Mouse (Mus musculus) adrenal gland, postnatal 4 days (tissue): ENCODE data around the gene Tex38. TPM values are rescaled to one million over a fixed set of nuclear protein-coding genes. Genes with fewer than 3 reads are reported as not detected.
A peak's percentile ranks its signal among the peaks of the same experiment; 100 is the strongest.

ENCODE experiments used
- DNase-seq, 2 experiments: peaks; one replicate each; pipeline ENCODE4 v3.0.0; 2021 to 2022; ENCODE audit warnings: low spot score in 2 of 2, mixed read lengths in 2 of 2
- long read RNA-seq, 2 experiments: library from polyadenylated mRNA; stranded (forward); transcript quantifications; one replicate each; pipeline ENCODE4 v2.0.0; 2021
- total RNA-seq, 2 experiments: library from RNA; stranded (reverse); gene quantifications; 2 replicates each; pipeline ENCODE4 v1.2.3; 2021

Gene Tex38
- 1 to 10 TPM; 2.4 to 2.5 TPM for total RNA-seq
- long read RNA-seq, experiment 1, partial matches to known transcripts, result 0 of 2 reads
- long read RNA-seq, experiment 1, other reads (novel, unspliced or antisense), result 2 of 2 reads
- long read RNA-seq, experiment 2, partial matches to known transcripts, result 0 of 1 reads
- long read RNA-seq, experiment 2, other reads (novel, unspliced or antisense), result 1 of 1 reads

DNA sequence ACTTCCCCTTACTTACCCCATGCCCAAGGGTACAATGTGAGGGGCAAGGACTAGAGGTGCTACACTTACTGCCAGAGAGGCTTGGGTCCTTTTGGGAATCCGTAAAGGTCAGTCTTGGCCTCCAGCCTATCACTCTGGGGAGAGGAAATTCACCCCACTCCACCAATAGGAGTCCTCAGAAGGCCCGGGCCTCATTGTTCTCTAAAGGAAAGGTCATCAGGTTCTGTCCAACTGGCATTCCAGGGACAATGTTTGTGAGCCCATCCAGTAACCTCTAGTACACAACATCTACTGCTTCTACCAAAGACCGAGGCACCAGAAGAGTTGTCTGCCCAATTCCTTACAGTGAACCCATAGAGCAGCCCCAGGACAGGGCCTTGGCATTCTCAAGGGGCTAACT, at the start of gene Tex38:
Gene Tex38 (minus strand): TSS at position 101 of the 400 bp plus-strand sequence.
- no peak for DNase-seq

DNA sequence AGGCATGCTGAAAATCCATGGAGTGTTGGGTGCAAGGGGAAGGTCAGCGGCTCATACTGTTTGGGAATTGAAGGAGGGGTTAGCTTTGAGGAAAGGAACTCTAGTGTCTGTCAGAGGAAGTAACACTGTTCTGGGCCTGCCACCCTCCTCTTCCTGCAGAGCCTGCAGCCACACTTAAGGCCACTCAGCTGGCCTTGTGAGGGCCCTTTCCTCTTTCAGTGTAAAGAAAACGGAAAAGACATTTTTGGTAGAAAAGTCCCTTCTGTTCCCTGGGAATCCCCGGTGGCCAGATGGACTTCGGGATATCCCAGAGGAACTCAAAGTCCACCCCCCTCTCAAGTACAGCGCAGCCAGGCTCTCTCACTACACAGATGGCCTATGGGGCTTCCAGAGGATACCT, 49.7 kb upstream of the Tex38 start:
- no peak for DNase-seq

- DNase-seq, result no peak
These were observed 47.7 kb upstream of the Tex38 start for GRCm38 (mm10) chr4:115828572-115828902.

GRCm38 (mm10) chr4:115827888-115828571, 47.2 kb upstream of the Tex38 start, which contains the start of gene Mob3c:
TSS of gene Mob3c (plus strand) at chr4:115828092.
- peak; percentile 57 to 75 for DNase-seq

- no peak for DNase-seq
These were observed 46.7 kb upstream of the Tex38 start for GRCm38 (mm10) chr4:115827535-115827887.

- DNase-seq, result no peak
These were observed 46.2 kb upstream of the Tex38 start for GRCm38 (mm10) chr4:115827066-115827465.

- no peak for DNase-seq
These were observed 44.5 kb upstream of the Tex38 start for GRCm38 (mm10) chr4:115825271-115825670.

GRCm38 (mm10) chr4:115824178-115824577, 43.4 kb upstream of the Tex38 start:
- no peak for DNase-seq

GRCm38 (mm10) chr4:115821928-115822327, 41.1 kb upstream of the Tex38 start:
- DNase-seq, result no peak

DNA sequence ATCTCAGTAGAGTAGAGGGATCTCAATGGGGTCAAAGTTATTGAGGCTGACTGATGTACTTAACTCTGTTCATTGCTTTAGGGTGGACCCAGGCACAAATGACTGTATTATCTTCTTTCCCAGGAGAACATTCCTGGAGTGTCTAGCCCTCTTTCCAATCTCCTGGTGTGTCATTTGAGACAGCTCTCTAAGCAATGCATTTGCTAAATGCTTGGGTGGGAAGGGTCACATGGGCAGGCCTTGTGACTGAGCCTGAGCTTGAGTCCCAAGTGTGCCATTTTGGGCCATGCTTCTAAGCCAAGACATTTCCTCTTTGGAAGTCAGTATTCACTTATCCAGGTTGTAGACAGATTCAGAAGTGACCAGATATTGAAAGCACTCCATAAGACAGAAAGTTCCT, 40.6 kb upstream of the Tex38 start:
- no peak for DNase-seq

- DNase-seq, result no peak
These were observed 40.1 kb upstream of the Tex38 start for GRCm38 (mm10) chr4:115820944-115821343.

DNA sequence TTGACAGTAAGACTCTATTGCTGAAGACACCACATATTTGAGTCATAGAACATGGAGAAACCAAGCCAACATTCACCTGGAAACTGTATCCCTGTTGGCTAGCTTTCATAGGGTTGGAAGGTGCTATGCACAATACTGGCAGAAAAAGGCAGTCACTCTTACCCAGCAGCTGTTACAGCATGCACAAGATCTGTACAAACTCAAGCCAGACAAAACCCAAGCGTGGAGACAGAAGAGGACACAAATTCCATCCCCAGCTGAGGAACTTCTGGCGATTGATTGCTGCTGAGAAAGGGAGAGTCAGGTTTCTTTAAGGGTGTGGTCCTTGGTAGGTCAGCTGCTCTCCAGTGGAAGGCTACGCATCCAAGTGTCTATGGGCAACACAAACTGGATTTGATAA, 39.4 kb upstream of the Tex38 start:
- DNase-seq, result no peak

- no peak for DNase-seq
These were observed 34.8 kb upstream of the Tex38 start for GRCm38 (mm10) chr4:115815606-115816005.

DNA sequence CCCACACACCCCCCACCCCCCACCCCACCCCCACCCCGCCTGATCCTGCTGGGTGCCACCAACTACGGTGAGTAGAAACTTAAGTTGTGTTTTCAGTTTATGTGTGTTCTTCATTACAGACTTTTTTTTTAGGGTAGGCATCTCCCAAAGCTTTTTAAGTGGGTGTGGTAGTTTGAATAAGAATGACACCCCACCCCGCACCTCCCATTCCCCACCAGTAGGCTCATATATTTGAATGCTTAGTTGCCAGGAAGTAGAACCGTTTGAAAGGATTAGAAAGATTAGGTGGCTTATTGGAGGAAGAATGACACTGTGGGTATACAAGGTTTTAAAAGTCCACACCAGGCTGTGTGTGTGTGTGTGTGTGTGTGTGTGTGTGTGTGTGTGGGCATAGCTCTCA, 31.5 kb upstream of the Tex38 start:
- DNase-seq, result no peak

DNA sequence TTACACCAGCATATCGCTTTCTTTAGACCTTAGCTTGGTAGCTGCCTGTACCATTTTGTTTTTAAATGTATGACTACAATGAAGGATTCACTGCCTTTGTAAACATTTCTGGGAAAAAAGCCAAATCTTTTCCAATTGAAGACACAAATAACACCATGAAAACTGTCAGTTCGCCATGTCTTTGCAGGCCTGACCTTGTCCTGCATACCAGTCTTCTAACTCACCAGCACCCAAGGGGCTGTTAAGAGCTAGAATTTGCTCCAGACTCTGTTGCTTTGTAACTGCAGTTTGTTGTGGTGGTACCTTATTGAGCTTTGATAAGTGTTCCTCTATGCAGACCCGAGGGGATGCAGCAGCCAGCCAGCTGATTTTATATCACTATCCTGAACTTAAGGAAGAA, 19.2 kb upstream of the Tex38 start:
- DNase-seq, result no peak

GRCm38 (mm10) chr4:115795360-115795759, 14.5 kb upstream of the Tex38 start:
- no peak for DNase-seq

GRCm38 (mm10) chr4:115790864-115791263, 10.0 kb upstream of the Tex38 start:
- no peak for DNase-seq

DNA sequence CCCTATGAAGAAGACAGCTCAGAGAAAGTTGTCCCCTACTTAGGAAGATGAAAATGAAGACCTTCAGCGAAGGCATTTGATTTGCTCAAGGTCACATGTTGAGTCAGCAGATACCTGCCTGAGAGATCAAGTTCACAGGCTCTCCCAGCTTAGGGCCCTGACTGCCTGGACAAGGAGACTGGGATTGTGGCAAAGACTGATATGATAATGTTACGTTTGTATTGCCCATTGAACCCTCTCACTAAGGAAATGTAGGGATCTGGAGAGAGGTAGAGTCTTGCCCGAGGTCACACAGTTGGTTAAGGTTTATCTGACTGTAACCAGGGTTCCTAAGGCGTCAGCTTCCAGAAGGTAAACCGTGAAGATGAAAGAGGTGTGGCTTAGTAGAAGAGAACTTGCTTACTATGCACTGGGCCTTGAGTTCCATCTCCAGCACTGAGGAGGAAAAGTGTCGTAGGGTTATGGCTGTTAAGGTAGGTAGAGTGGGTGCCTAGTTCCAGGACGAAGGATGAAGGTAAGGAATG, 4.8 kb upstream of the Tex38 start:
- DNase-seq, result no peak

DNA sequence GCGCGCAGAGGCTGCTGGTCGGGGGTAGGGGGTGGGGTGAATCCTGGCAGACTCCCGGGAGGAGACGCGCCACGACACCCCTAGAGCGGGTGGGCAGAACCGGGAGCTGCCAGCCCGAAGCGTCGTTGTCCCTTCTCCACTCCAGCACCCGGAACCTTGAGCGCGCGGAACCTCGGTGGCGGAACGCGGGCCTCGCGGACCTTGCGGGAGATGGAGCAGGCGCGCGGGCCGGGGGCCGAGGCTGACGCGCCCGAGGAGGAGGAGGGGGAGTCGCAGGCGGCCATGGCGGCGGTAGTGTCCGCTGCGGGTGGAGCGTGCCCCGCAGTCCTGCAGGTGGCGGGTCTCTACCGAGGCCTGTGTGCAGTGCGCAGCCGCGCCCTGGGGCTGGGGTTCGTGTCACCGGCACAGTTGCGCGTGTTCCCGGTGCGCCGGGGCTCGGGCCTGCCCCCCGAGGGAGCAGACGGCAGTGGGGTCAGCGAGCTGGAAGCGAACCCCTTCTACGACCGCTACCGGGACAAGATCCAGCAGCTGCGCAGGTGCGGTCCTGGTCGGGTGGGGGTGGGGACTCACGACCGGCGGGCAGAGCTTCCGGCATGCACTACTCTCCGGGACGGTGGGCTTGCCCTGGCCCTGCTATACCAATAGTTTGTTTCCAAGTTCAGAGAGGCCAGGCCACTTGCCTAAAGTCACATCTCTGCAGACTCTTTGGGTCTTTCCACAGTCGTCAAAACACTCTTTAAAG, 4.1 kb upstream of the Tex38 start, which contains the start of gene Atpaf1:
Gene Atpaf1 (plus strand): TSS at position 44 of the 742 bp plus-strand sequence.
- DNase-seq, result peak; percentile 58 to 66

GRCm38 (mm10) chr4:115782026-115782805, 1.4 kb upstream of the Tex38 start:
- no peak for DNase-seq

GRCm38 (mm10) chr4:115780269-115780668, 549 bp downstream of the Tex38 start:
- DNase-seq, result no peak
